Mouse (Mus musculus): ENCODE results near the gene Pde1b.

Pde1b gene

GRCm38 (mm10) chr15:103511652-103512051 lies 8.8 kb downstream of the Pde1b start:
- no peak for DNase-seq

- no peak for DNase-seq
These were observed 10.8 kb downstream of the Pde1b start for GRCm38 (mm10) chr15:103513621-103514031.

DNA sequence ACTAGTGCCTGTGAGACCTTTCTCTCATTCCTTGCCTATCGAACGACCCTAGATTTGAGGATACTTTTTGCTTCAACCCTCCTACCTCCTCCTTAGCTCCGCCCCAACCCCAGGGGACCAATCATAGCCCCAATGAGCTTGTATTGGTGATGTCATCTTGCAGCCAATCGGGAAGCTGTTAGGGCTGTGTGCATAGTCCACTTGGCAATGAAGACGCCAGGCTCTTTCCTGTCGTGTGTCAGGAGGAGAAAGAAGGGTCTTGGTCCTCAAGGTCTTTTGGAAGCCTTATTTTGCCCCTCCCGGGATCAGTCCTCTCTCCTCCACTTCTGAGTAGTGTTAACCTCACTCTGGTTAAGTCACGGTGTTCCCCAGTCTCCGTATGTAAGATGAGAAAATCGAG lies 11.3 kb downstream of the Pde1b start:
- DNase-seq = peak; percentile 48 to 66

DNA sequence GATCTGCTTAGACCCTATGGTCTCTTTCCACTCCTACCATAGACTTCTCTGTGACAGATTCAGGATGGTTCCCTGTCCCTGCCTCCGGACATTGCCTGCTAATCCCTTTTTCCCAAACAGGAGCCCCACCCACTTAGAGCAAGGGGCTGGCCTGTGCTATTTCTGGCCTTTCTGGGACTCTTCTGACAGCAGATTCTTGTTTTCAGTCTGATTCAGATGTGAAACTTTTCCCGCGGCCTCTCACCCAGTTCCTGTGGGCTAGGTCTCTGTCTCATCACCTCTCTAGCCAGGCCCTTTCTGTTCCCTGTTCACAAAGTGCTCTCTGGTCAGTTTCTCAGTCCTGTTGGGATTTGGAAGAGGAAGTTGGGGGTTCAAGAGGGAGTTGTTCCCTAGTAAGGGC lies 12.1 kb downstream of the Pde1b start:
- DNase-seq = no peak

DNA sequence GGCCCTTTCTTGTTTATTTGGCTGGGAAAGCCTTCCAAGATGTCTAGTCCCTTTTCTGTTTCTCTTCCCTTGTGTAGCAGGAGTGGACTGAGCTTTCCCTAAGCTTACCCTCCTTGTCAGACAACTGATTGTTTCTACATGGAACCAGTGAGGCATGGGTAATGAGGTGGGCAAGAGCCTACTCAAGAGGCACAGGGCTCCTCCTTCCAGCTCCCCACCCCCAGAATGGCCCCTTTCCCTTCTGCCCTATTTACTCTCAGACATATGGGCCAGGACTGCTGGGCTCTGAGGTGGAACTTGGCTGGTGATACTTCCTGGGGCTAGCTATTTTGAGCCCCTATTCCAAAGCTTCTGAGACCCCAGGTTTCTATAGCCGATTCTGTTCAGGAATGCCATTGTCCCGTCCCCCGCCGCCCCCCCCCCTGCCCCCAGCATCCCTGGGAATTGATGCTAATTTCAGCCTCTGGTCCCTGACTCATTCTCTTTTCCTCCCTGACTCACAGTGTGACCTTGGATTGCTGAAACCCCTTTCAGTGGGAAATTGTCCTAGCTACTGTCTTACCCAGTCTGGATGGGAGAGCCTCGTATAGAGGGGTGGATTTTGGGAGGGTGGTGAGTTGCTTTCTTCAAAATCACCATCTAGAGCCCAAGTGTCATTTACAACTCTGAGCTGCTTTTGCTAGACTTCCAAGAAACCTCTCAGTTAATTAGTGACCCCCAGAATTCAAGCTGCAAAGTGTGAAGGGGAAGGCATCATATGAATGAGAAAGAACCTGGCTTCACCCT lies 16.0 kb downstream of the Pde1b start:
- no peak for DNase-seq

- DNase-seq = no peak
These were observed 16.8 kb downstream of the Pde1b start for GRCm38 (mm10) chr15:103519386-103520378.

DNA sequence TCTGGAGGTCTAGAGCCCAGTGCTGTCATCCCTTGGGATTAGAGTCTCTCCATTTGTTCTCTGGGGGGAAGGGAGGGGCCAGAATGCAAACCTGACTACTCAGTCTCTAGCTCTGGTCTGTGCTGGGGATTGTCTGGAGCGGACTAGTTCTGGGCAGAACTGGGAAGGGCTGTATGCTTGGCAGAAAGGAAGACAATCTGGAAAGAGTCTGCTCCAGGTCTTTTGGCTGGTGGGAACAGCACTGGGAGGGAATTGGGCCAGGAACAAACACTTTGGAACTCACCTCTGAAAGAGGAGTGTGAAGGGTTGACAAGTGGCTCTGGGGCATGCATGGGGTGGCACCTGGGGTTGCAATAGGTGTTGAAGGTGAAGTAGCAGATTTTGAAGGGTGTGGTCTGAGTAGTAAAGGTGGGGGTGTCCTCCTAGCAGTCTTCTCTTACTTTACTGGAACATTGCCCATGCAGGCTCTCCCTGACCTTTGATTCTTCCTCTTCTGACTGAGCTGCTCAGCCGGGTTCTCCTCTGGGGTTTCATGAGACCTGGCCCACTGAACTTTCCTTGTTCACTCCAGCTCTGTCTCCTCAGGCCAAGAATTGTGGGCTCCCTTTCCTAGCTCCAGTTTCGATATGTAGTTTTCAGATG lies 19.7 kb downstream of the Pde1b start:
- DNase-seq = no peak

DNA sequence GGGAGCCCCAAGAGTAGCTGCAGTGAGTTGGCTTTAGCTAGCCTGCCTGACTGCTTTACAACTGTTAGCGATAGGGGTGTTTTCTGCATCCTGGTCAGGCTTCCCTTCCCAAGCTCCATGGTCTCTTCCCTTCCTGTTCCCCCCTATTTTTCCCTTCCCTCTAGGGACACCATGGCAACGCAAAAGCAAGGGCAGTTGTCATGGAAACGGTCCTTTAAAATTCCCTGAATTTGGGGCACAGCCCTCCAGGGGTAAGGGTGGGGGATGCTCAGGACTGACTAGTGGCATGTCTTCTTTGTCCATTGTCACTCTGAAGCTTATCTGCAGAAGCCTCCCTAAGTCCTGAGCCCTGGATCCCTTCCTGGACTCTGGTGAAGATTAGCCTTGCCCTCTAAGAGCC lies 20.3 kb downstream of the Pde1b start:
- DNase-seq = no peak

- DNase-seq = peak; percentile 52 to 54
These were observed 27.5 kb downstream of the Pde1b start for GRCm38 (mm10) chr15:103530372-103530771.

GRCm38 (mm10) chr15:103534054-103534620 lies 31.3 kb downstream of the Pde1b start:
- DNase-seq = no peak

DNA sequence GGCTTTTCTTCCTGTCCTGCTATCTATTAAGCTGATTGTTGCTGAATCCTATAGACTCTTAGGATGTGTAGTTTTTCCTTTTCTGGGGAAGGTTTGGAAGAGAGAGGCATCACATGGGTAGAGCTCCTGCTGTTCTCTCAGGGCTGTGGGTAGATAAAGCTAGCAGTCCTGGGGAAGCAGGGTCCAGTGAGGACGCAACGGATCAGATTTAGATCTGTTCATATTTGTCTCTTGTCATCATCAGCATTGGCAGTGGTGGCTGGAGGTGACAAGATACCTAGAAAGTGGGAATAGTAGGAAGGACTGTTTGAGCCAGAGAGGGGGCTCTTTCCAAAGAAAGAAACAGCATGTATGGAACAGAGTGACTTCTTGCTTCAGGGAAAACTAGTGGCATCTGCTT lies 32.2 kb downstream of the Pde1b start:
- no peak for DNase-seq

DNA sequence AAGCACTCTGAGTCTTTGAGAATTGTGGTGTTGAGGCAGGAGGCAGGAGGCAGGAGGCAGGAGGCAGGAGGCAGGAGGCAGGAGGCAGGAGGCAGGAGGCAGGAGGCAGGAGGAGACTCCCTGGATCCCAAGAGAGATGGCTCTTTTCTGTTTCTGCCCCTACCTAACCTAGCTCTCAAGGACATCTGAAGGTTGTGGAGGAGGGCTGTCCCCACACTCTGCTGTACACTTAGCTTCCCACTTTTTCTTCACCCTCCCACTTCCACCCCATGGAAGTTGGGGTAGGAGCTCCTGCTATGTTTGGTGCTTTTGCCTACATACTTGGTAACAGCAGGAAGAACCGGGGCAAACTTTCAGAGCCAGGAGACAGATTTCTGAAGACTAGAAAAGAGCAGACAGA lies 33.0 kb downstream of the Pde1b start:
- no peak for DNase-seq

GRCm38 (mm10) chr15:103536456-103536855 lies 33.6 kb downstream of the Pde1b start:
- no peak for DNase-seq

GRCm38 (mm10) chr15:103537011-103537821 lies 34.4 kb downstream of the Pde1b start:
- DNase-seq = no peak

GRCm38 (mm10) chr15:103537822-103538213 lies 35.0 kb downstream of the Pde1b start, which contains the start of gene Ppp1r1a:
Ppp1r1a (minus strand) TSS chr15:103538003.
- no peak for DNase-seq

- DNase-seq = no peak
These were observed 36.4 kb downstream of the Pde1b start for GRCm38 (mm10) chr15:103539259-103539658.

DNA sequence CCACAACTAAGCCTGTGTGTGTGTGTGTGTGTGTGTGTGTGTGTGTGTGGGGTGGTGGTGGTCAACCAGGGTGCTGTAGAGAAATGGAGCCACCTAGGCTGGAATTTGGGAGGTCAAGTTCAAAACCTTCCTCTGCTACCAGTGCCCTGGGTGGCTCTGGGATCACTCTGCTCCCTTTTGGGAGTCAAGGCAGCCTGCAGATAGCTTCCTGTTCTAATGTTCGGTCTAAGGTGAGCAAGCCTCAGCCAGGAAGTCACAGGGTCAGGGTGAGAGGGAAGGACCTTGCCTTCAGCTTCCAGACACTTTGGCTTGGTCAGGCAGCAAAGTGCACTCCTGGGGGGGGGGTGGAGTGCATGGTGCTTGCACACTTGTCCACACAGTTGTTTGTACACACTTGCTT lies 37.8 kb downstream of the Pde1b start:
- DNase-seq = no peak

- DNase-seq = no peak
These were observed 39.7 kb downstream of the Pde1b start for GRCm38 (mm10) chr15:103542526-103542925.

DNA sequence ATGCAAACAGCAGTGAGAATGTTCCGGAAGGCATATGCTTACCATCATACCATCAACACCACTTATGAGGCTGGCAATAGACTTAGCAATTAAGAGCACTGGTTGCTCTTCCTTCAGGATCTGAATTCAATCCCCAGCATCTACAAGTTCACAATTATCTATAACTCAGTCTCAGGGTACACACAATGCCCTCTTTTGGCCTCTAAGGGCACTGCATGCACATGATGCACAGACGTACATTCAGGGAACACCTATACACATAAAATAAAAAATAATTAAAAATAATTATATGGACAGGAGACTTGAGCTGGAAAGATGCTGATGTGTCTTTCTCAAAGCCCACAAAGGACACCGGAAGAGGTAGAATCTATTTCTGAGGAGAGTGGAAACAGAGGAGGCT lies 45.1 kb downstream of the Pde1b start:
- DNase-seq = no peak

GRCm38 (mm10) chr15:103549475-103549874 lies 46.6 kb downstream of the Pde1b start:
- DNase-seq = no peak

DNA sequence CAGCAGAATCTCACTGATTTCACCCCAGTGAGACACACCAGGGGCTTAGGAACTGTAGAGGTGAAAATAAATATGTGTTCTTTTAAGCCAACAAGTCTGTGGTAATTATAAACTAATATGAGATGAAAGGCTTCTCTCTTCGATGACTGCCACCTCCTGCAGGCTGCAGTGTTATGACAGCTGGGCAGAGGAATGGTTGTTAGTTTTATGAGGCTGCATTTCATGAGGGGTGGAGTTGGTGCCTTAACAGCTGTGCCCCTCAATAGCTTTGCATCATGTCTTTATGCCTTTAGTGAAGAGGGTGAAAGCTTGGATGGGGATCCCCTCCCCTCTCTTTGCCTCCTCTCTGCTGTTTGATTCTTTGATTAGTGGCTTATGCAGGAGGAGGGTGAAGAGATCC lies 48.2 kb downstream of the Pde1b start:
- DNase-seq = no peak

- peak; percentile 53 to 59 for DNase-seq
These were observed 49.4 kb downstream of the Pde1b start for GRCm38 (mm10) chr15:103552096-103552690.

All from B cell, adult 2 months (primary cell).